Mouse (Mus musculus): ENCODE measurements around the gene Gm382.

- TF ChIP-seq POLR2A (IDR thresholded peaks at IDR 0.05; ENCODE audit: low read depth, low read length) (no peak), CTCF (IDR thresholded peaks at IDR 0.05; ENCODE audit: extremely low read depth, insufficient read length, insufficient replicate concordance, low read depth, low read length) (no peak)
Measured at GRCm38 (mm10) chrX:127093961-127094360, 54.2 kb downstream of the Gm382 start.

Data from small intestine, adult 2 months (tissue).